Mouse (Mus musculus) bone marrow, adult 2 months (tissue): ENCODE measurements around the gene Prkch.

Experiments used
- CTCF ChIP-seq: fragments of 200-500 bp; IDR thresholded peaks from 2 replicates; pipeline ENCODE4 v1.5.1; 2011; ENCODE audit warnings: low read length, control low read depth; ENCODE audit not compliant: control insufficient read depth, insufficient read depth
- POLR2A ChIP-seq: fragments of 200-500 bp; IDR thresholded peaks from 2 replicates; pipeline ENCODE4 v1.6.1; 2011; ENCODE audit warnings: low read depth, mild to moderate bottlenecking, control low read depth, low read length, borderline replicate concordance; ENCODE audit not compliant: control insufficient read depth

- TF ChIP-seq CTCF (no peak), POLR2A (no peak)
These were observed 228.7 kb downstream of the Prkch start for GRCm38 (mm10) chr12:73813016-73813900.
